Mouse (Mus musculus): Measurements from ENCODE around the gene Plekhg1. TPM values are rescaled to one million over a fixed set of nuclear protein-coding genes. Genes with fewer than 3 reads are reported as not detected.

The Plekhg1 gene
- 12.7 and 13.2 TPM in 2 replicates for polyA plus RNA-seq (2014; fragmentation: Nextera tagmentation; extraction: Ambion mirVana)

DNA sequence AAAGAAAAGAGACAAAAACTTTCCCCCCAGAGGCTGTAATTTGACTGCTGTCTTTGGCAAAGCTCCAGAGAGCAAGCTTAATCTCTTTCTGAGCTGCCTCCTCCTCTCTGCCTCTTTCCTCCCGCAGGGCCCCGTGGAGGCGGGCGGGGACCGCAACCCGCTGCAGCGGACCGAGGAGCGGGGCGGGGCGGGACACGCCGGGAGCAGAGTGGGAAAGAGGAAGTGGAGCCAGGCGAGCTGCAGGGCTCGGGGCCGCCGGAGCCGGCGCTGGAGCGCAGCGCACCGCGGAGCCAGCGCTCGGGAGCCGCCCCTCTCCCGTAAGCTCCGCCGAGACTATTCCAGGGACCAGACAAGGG, at the start of gene Plekhg1:
TSS of gene Plekhg1 (plus strand) at position 217 of the 356 bp plus-strand sequence.
- DNase-seq (ENCODE audit: low spot score) (peak; percentile 88), ATAC-seq (ENCODE audit: insufficient read depth, low FRiP score, low TSS enrichment) (peak; percentile 87)
- Histone ChIP-seq H3K4me2 (ENCODE audit: low read depth) (peak within 1 kb of the TSS; percentile 99), H3K9ac (ENCODE audit: low read length) (peak within 1 kb of the TSS; percentile 75), H3K27me3 (ENCODE audit: control insufficient read depth, insufficient read depth, low read length) (no peaks in the 10 kb centered on the region), H3K4me3 (ENCODE audit: low read depth, low read length) (peak within 1 kb of the TSS; percentile 65), H3K27ac (ENCODE audit: low read depth, low read length) (0 out of 2 replicates have a peak within 1 kb of the TSS, but pooled peaks have one; percentile 39), H3K4me1 (ENCODE audit: control insufficient read depth, insufficient read depth, low read length) (no peaks in the 10 kb centered on the region; the same call in 1 of the 2 replicates), H3K9me3 (ENCODE audit: control insufficient read depth, low read length) (no peaks in the 10 kb centered on the region), H3K36me3 (ENCODE audit: control insufficient read depth, insufficient read depth, low read length) (no peaks in the 10 kb centered on the region)
- WGBS = 0% methylated on average over 23 of the region's 29 CpGs

DNA sequence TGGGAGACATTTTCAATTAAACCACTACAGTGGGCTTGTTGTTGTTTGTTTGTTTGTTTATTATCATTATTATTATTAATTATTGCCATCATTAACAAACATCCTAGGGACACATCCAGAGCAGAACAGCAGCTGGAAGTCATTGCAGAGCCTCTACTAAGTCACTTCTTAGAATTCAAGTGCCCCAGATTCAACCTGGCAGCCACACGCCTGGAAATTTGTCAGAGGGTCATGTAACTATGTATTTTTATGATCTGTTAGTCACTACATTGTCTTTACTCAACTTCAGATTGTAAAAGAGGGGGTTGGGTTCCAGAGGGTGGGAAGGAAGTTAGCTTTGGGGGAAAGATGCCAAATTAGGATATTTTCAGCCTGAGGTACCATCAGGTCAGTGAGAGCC, 47.4 kb upstream of the Plekhg1 start:
- no peaks in the 10 kb centered on the region for H3K9me3 ChIP-seq (ENCODE audit: control insufficient read depth, low read length)
- H3K9ac ChIP-seq (ENCODE audit: low read length) = no peak overlapping the region
- 82% methylated on average over 1 of the region's 1 CpGs for WGBS
- no peak for ATAC-seq (ENCODE audit: insufficient read depth, low FRiP score, low TSS enrichment)
- H3K4me2 ChIP-seq (ENCODE audit: low read depth) = no peak overlapping the region
- H3K27me3 ChIP-seq (ENCODE audit: control insufficient read depth, insufficient read depth, low read length) = no peaks in the 10 kb centered on the region
- no peak for DNase-seq (ENCODE audit: low spot score)
- H3K4me3 ChIP-seq (ENCODE audit: low read depth, low read length) = no peak overlapping the region
- no peaks in the 10 kb centered on the region for H3K4me1 ChIP-seq (ENCODE audit: control insufficient read depth, insufficient read depth, low read length)
- H3K36me3 ChIP-seq (ENCODE audit: control insufficient read depth, insufficient read depth, low read length) = no peaks in the 10 kb centered on the region
- no peak overlapping the region for H3K27ac ChIP-seq (ENCODE audit: low read depth, low read length)

DNA sequence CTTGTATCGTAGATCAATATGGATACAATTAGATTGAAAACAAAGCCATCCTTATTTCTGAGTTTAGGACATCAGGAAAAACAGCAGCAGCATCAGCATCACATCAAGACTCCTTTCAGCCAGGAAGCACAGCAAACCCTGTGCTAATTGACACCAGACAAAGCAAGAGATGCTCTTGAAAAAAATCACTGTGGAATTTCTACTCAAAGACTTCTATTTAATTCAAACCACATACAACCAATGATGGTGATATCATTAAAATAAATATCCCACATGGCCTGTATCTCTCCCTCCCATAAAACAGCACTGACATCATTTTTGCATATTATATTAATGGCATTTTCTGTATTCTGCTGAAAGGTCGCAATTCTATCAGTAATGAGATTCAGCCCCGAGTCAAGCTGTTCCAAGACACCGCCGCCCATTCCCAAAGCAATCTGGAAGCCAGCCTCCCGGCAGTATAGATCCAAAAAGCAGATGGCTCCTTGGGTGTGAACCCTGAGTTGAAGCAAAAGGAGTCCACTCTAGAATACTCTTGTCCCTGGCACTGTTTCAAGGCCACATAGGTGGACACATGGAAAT, 46.4 kb upstream of the Plekhg1 start:
- Histone ChIP-seq H3K36me3 (ENCODE audit: control insufficient read depth, insufficient read depth, low read length) (no peaks in the 10 kb centered on the region), H3K4me1 (ENCODE audit: control insufficient read depth, insufficient read depth, low read length) (no peaks in the 10 kb centered on the region), H3K9ac (ENCODE audit: low read length) (no peak overlapping the region), H3K27ac (ENCODE audit: low read depth, low read length) (no peak overlapping the region), H3K4me3 (ENCODE audit: low read depth, low read length) (no peak overlapping the region), H3K27me3 (ENCODE audit: control insufficient read depth, insufficient read depth, low read length) (no peaks in the 10 kb centered on the region), H3K4me2 (ENCODE audit: low read depth) (no peak overlapping the region), H3K9me3 (ENCODE audit: control insufficient read depth, low read length) (no peaks in the 10 kb centered on the region)
- WGBS = 69% methylated on average over 6 of the region's 6 CpGs
- no peak for DNase-seq (ENCODE audit: low spot score)
- peak; percentile 41; the same call in 1 of the 2 replicates for ATAC-seq (ENCODE audit: insufficient read depth, low FRiP score, low TSS enrichment)

DNA sequence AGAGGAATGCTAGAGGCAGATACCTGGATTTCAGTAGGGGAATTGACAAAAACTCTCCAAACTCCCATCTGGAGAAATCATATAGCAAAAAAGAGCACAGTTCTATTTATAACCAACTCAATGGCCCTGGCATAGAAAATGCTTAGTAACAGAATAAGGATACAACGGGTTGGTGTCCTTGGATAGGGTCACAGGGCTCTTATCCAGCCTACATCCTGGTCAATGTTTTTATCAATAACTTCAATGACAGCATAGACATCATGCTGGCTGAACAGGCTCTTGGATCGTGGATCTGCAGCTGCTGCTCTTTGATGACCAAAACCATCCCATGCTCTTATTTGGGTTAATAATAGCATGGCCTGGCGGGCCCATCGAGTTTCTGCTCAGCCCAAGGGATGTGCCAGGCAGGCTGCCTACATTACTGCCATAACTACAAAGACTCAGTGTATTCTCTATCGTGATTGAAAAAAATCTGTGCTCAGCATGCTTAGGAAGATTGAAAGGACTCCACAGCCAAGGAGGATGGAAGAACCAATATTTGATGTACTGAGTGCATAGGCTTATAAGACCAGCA, 44.7 kb upstream of the Plekhg1 start:
- no peak for ATAC-seq (ENCODE audit: insufficient read depth, low FRiP score, low TSS enrichment)

DNA sequence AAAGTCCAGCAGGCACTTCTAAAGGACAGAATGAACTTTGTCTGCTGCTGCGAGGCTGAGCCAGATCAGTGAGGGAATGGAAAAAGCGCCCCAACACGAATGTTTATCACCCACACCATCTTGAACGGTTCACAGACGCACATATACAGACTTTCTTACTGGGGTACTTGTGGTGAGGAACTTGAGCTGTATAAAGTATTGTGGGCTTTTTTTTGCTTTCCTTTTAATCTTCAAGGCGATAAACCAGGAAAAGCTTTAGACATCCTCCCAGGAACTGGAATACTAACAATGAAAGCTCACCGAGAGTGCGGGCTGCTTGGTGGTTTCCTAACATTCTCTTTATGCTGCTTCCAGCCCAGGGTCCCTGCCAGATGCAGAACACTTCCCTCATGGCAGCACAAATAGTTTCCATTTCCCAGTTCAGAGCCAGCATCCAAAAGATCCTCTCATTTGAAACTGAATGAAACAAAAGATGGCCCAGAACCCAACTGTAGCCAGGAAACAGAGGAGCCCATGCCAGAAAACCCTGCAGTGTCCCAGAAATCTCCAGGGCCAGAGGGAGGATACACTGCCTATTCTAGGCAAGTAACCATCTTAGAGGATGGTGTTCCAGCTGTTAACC, 43.3 kb upstream of the Plekhg1 start:
- Histone ChIP-seq H3K4me1 (ENCODE audit: control insufficient read depth, insufficient read depth, low read length) (no peaks in the 10 kb centered on the region), H3K4me3 (ENCODE audit: low read depth, low read length) (no peak overlapping the region), H3K27me3 (ENCODE audit: control insufficient read depth, insufficient read depth, low read length) (no peaks in the 10 kb centered on the region), H3K27ac (ENCODE audit: low read depth, low read length) (no peak overlapping the region), H3K4me2 (ENCODE audit: low read depth) (no peak overlapping the region), H3K9me3 (ENCODE audit: control insufficient read depth, low read length) (no peaks in the 10 kb centered on the region), H3K36me3 (ENCODE audit: control insufficient read depth, insufficient read depth, low read length) (no peaks in the 10 kb centered on the region), H3K9ac (ENCODE audit: low read length) (no peak overlapping the region)
- no peak for DNase-seq (ENCODE audit: low spot score)
- no peak for ATAC-seq (ENCODE audit: insufficient read depth, low FRiP score, low TSS enrichment)
- 84% methylated on average over 8 of the region's 8 CpGs for WGBS

More for the DNA sequence above, 44.7 kb upstream of the Plekhg1 start:
- Histone ChIP-seq H3K4me3 (ENCODE audit: low read depth, low read length) (no peak overlapping the region), H3K9ac (ENCODE audit: low read length) (no peak overlapping the region), H3K4me2 (ENCODE audit: low read depth) (no peak overlapping the region), H3K27ac (ENCODE audit: low read depth, low read length) (no peak overlapping the region), H3K36me3 (ENCODE audit: control insufficient read depth, insufficient read depth, low read length) (no peaks in the 10 kb centered on the region), H3K4me1 (ENCODE audit: control insufficient read depth, insufficient read depth, low read length) (no peaks in the 10 kb centered on the region), H3K27me3 (ENCODE audit: control insufficient read depth, insufficient read depth, low read length) (no peaks in the 10 kb centered on the region), H3K9me3 (ENCODE audit: control insufficient read depth, low read length) (no peaks in the 10 kb centered on the region)
- 86% methylated on average over 5 of the region's 5 CpGs for WGBS
- no peak for DNase-seq (ENCODE audit: low spot score)

GRCm38 (mm10) chr10:3697500-3697899, 42.7 kb upstream of the Plekhg1 start:
- Histone ChIP-seq H3K4me1 (ENCODE audit: control insufficient read depth, insufficient read depth, low read length) (no peaks in the 10 kb centered on the region), H3K4me2 (ENCODE audit: low read depth) (no peak overlapping the region), H3K9ac (ENCODE audit: low read length) (no peak overlapping the region), H3K4me3 (ENCODE audit: low read depth, low read length) (no peak overlapping the region), H3K27me3 (ENCODE audit: control insufficient read depth, insufficient read depth, low read length) (no peaks in the 10 kb centered on the region), H3K9me3 (ENCODE audit: control insufficient read depth, low read length) (no peaks in the 10 kb centered on the region), H3K36me3 (ENCODE audit: control insufficient read depth, insufficient read depth, low read length) (no peaks in the 10 kb centered on the region), H3K27ac (ENCODE audit: low read depth, low read length) (no peak overlapping the region)
- DNase-seq (ENCODE audit: low spot score) (no peak), ATAC-seq (ENCODE audit: insufficient read depth, low FRiP score, low TSS enrichment) (no peak)
- WGBS = 83% methylated on average over 5 of the region's 5 CpGs

- DNase-seq (ENCODE audit: low spot score) (no peak), ATAC-seq (ENCODE audit: insufficient read depth, low FRiP score, low TSS enrichment) (no peak)
- Histone ChIP-seq H3K27ac (ENCODE audit: low read depth, low read length) (no peak overlapping the region), H3K4me2 (ENCODE audit: low read depth) (no peak overlapping the region), H3K36me3 (ENCODE audit: control insufficient read depth, insufficient read depth, low read length) (no peaks in the 10 kb centered on the region), H3K4me1 (ENCODE audit: control insufficient read depth, insufficient read depth, low read length) (no peaks in the 10 kb centered on the region), H3K4me3 (ENCODE audit: low read depth, low read length) (no peak overlapping the region), H3K9me3 (ENCODE audit: control insufficient read depth, low read length) (no peaks in the 10 kb centered on the region), H3K9ac (ENCODE audit: low read length) (no peak overlapping the region), H3K27me3 (ENCODE audit: control insufficient read depth, insufficient read depth, low read length) (no peaks in the 10 kb centered on the region)
- WGBS = 85% methylated on average over 12 of the region's 12 CpGs
Measured at GRCm38 (mm10) chr10:3700225-3701073, 39.7 kb upstream of the Plekhg1 start.

DNA sequence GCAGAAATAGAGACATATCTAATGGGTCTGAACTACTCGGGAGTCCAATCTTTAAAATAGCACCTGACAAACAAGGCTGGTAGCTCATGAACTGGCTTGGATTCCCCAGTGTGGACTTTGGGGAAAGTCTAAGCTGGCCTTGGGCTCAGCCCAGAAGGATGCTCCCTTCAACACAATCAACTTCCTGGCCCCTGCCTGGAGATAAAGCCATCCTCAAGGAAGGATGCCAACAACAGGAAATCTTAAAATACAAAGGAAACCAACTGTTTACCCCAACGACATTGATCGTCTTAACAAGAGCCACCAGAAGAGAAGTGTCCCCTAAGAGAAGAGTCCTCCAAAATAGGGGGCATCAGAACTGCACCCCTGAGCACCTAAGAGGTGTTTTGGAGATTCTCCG, 38.3 kb upstream of the Plekhg1 start:
- no peaks in the 10 kb centered on the region for H3K27me3 ChIP-seq (ENCODE audit: control insufficient read depth, insufficient read depth, low read length)
- no peak overlapping the region for H3K4me2 ChIP-seq (ENCODE audit: low read depth)
- H3K9ac ChIP-seq (ENCODE audit: low read length) = no peak overlapping the region
- no peak overlapping the region for H3K4me3 ChIP-seq (ENCODE audit: low read depth, low read length)
- H3K27ac ChIP-seq (ENCODE audit: low read depth, low read length) = no peak overlapping the region
- DNase-seq (ENCODE audit: low spot score) (no peak), ATAC-seq (ENCODE audit: insufficient read depth, low FRiP score, low TSS enrichment) (no peak)
- H3K4me1 ChIP-seq (ENCODE audit: control insufficient read depth, insufficient read depth, low read length) = no peaks in the 10 kb centered on the region
- no peaks in the 10 kb centered on the region for H3K9me3 ChIP-seq (ENCODE audit: control insufficient read depth, low read length)
- 85% methylated on average over 4 of the region's 4 CpGs for WGBS
- no peaks in the 10 kb centered on the region for H3K36me3 ChIP-seq (ENCODE audit: control insufficient read depth, insufficient read depth, low read length)
